Mouse (Mus musculus) activated CD4-positive, CD25-positive, alpha-beta regulatory T cell, adult 4 months (primary cell): ENCODE measurements around the gene Rhot2. TPM values are rescaled to one million over a fixed set of nuclear protein-coding genes. Genes with fewer than 3 reads are reported as not detected.
A peak's percentile ranks its signal among the peaks of the same experiment; 100 is the strongest.

ENCODE experiments used
- ATAC-seq: one replicate; pipeline ENCODE4 v1.8.0; 2017
- polyA plus RNA-seq, 2 experiments: library from polyadenylated mRNA; unstranded; fragments of 100-300 nt; shearing (Covaris generic); gene quantifications; one replicate each; pipeline ENCODE4 v1.2.1; 2017

Gene Rhot2
- polyA plus RNA-seq, 2 experiments from 2014 or later, result 18.4 to 29.8 TPM

- ATAC-seq, result no peak
Observed at GRCm38 (mm10) chr17:25794197-25794596, 50.5 kb downstream of the Rhot2 start.

GRCm38 (mm10) chr17:25792615-25793014 lies 52.0 kb downstream of the Rhot2 start, which contains the start of gene Fam173a:
TSS of gene Fam173a (minus strand) at chr17:25792901.
- peak; percentile 81 for ATAC-seq

DNA sequence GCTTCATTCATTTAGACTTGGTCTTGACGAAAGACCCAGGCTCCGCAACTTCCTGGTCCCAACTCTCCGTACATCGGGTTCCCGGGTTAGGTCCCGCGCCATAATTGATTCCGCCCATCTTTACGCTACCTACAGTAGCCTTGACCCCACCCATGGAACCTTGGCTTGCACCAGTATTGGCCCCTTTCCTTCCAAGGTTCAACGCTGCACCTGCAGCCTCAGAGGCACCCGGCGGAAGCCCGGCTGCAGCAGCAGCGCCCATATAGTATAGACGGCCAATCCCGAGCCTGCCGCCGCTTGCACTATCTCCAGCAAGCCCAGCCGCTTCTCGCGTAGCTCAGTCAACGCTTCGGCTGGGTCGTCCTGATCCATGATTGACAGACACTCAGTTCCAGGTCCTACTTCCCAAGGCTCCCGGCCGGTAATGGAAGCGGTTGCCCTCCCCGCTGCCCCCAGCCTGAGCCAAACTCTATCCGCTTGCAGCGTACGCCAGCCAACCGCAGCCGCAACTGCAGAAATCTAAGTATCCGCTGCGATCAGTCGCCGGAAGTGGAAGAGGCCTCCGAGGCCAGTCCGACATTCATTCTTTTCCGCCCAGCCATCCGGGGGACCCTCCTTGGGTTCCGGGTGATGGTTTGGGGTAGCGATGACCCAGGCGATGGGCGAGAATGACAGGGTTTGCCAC lies 52.7 kb downstream of the Rhot2 start:
- peak; percentile 66 for ATAC-seq

DNA sequence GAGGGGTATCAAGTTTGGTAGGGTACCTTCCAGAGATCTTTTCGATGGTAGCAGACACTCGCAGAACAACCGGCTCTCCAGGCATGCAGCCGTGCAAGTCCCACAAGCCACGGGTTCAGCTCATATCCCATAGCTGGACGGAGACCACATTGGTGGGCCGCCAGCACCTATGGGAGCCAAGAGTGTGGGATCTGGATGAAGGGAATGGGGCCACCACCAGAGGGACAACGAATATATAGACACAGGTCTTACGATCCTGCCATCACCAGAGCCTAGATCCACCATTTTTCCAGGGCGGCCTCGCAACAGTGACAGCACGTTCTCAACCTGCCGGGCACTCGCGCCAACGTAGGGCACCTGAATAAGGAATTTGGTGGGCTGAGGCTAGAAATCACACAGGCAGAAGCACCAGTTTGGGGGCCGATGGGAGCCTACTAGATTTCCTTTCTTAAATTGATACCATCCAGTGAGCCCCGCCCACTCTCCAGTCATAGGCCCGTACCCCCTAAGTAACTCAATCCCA lies 53.3 kb downstream of the Rhot2 start:
- no peak for ATAC-seq

Other genes starting within 250 kb of the Rhot2 start
- gene Gng13, start 127.7 kb downstream of the Rhot2 start, polyA plus RNA-seq, result not detected
- gene Chtf18, start 117.4 kb downstream of the Rhot2 start, polyA plus RNA-seq, result 1 to 10 TPM; 4.0 to 6.7 TPM
- gene Rpusd1, start 117.2 kb downstream of the Rhot2 start, polyA plus RNA-seq, result 10 to 100 TPM in 1 of 2 experiments, 1 to 10 TPM in 1; 9.3 to 10.3 TPM
- gene Mslnl, start 108.8 kb downstream of the Rhot2 start, polyA plus RNA-seq, result under 1 TPM in 1 of 2 experiments, not detected in 1; 0.18 TPM
- not detected for gene Msln, start 90.5 kb downstream of the Rhot2 start, polyA plus RNA-seq
- gene Narfl, start 71.1 kb downstream of the Rhot2 start, polyA plus RNA-seq, result 10 to 100 TPM; 15.6 to 20.9 TPM
- 10 to 100 TPM; 27.2 to 30.3 TPM for gene Haghl, start 59.2 kb downstream of the Rhot2 start, polyA plus RNA-seq
- under 1 TPM in 1 of 2 experiments, not detected in 1; 0.62 TPM for gene Ccdc78, start 58.3 kb downstream of the Rhot2 start, polyA plus RNA-seq
- gene Fam173a, start 52.0 kb downstream of the Rhot2 start, polyA plus RNA-seq, result 100 to 1,000 TPM; 196 to 238 TPM
- gene AC134908.4, start 49.2 kb downstream of the Rhot2 start, polyA plus RNA-seq, result not detected
- 1 to 10 TPM; 2.2 to 4.6 TPM for gene Metrn, start 47.7 kb downstream of the Rhot2 start, polyA plus RNA-seq
- gene Fbxl16, start 35.8 kb downstream of the Rhot2 start, polyA plus RNA-seq, result under 1 TPM in 1 of 2 experiments, not detected in 1; 0.16 TPM
- gene Wdr24, start 21.2 kb downstream of the Rhot2 start, polyA plus RNA-seq, result 10 to 100 TPM; 11.9 to 17.9 TPM
- 10 to 100 TPM; 11.4 to 21.9 TPM for gene Jmjd8, start 16.0 kb downstream of the Rhot2 start, polyA plus RNA-seq
- 10 to 100 TPM; 68.3 to 85.7 TPM for gene Stub1, start 11.4 kb downstream of the Rhot2 start, polyA plus RNA-seq
- 1 to 10 TPM in 1 of 2 experiments, not detected in 1; 1.1 TPM for gene Rhbdl1, start 7.6 kb downstream of the Rhot2 start, polyA plus RNA-seq
- 1 to 10 TPM in 1 of 2 experiments, not detected in 1; 1.1 TPM for gene Gm20683, start 3.1 kb downstream of the Rhot2 start, polyA plus RNA-seq
- gene Wdr90, start 16.6 kb upstream of the Rhot2 start, polyA plus RNA-seq, result 1 to 10 TPM; 3.8 to 8.3 TPM
- 1 to 10 TPM; 2.2 to 6.9 TPM for gene Mcrip2, start 23.9 kb upstream of the Rhot2 start, polyA plus RNA-seq
- gene Mettl26, start 30.2 kb upstream of the Rhot2 start, polyA plus RNA-seq, result 100 to 1,000 TPM in 1 of 2 experiments, 10 to 100 TPM in 1; 88.3 to 119 TPM
- under 1 TPM; 0.48 to 0.82 TPM for gene Wfikkn1, start 36.0 kb upstream of the Rhot2 start, polyA plus RNA-seq
- 1 to 10 TPM; 5.1 to 5.6 TPM for gene Rab40c, start 74.9 kb upstream of the Rhot2 start, polyA plus RNA-seq
- gene Pigq, start 100.1 kb upstream of the Rhot2 start, polyA plus RNA-seq, result 10 to 100 TPM; 19.0 to 26.6 TPM
- gene Nhlrc4, start 100.1 kb upstream of the Rhot2 start, polyA plus RNA-seq, result not detected
- gene A930017K11Rik, start 107.7 kb upstream of the Rhot2 start, polyA plus RNA-seq, result not detected
- 1 to 10 TPM; 5.2 to 7.1 TPM for gene Capn15, start 140.9 kb upstream of the Rhot2 start, polyA plus RNA-seq
- 1 to 10 TPM; 2.4 to 2.7 TPM for gene Rab11fip3, start 224.7 kb upstream of the Rhot2 start, polyA plus RNA-seq
- 10 to 100 TPM; 12.9 to 25.7 TPM for gene Decr2, start 245.5 kb upstream of the Rhot2 start, polyA plus RNA-seq